Mouse (Mus musculus): ENCODE measurements around the gene Bcl2. TPM values are rescaled to one million over a fixed set of nuclear protein-coding genes. Genes with fewer than 3 reads are reported as not detected.

The Bcl2 gene
- total and polyA plus RNA-seq, 2 experiments from 2014 or later = 9.0 to 13.5 TPM

DNA sequence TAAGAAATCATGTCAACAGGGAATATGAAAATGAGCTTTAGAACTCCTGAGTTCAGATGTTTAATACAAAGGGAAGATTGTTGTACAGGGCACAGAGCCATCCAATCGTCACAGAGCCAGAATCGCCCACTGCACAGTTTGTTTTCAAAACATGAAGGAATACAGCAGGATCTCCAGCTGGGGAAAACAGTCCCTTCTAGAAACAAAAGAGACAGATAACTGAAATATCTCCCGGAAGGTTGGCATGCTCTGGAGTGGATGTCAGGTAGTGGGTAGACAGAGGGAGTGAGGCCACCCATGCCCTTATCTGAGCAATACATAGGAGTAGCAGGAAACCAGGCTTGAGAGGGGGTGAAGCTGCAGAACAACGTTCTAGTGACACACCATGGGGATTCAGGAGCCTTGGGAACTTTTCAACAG is 60.6 kb downstream of the Bcl2 start:
- TF ChIP-seq CTCF (IDR thresholded peaks at IDR 0.05) = no peak
- Histone ChIP-seq H3K27ac (ENCODE audit: low read depth, low read length) (0 out of 2 replicates have a peak overlapping the region, but pooled peaks have one; percentile 26), H3K36me3 (ENCODE audit: insufficient read depth, low read length) (no peaks in the 10 kb centered on the region), H3K4me1 (ENCODE audit: insufficient read depth, low read length) (peaks cover 6% of the 10 kb centered on the region; the same call in 1 of the 2 replicates), H3K4me2 (ENCODE audit: low read depth, low read length, poor library complexity, severe bottlenecking) (no peak overlapping the region), H3K4me3 (ENCODE audit: low read depth, low read length) (no peak overlapping the region), H3K9ac (replicated peaks; ENCODE audit: low read length, poor library complexity, severe bottlenecking) (no peak overlapping the region), H3K9me3 (ENCODE audit: low read length) (no peaks in the 10 kb centered on the region), H3K27me3 (ENCODE audit: insufficient read depth, low read length) (no peaks in the 10 kb centered on the region)
- DNase-seq (ENCODE audit: low spot score) (no peak), ATAC-seq (ENCODE audit: low FRiP score) (no peak)
- 57% methylated on average over 4 of the region's 4 CpGs for WGBS

DNA sequence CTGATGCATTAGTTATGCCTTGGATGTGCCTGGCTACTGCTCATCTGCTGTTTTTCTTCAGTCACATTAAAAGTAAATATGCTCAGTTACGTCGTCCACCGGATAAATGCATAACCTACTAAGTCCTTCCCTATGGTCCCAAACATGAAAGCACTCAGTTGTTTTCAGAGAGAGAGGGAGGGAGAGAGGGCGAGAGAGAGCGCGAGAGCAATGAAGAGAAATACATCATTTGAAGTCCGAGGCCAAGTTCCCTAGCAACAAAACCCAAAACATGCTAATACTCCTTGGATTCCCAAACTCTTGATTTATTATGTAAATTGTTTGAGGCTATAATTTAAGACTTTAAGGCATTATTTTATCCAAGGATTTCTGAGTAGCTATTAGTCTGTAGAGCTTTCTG is 62.9 kb downstream of the Bcl2 start:
- H3K27ac ChIP-seq (ENCODE audit: low read depth, low read length) = no peak overlapping the region
- no peaks in the 10 kb centered on the region for H3K27me3 ChIP-seq (ENCODE audit: insufficient read depth, low read length)
- ATAC-seq (ENCODE audit: low FRiP score) = 0 out of 2 replicates have a peak, but pooled peaks have one; percentile 23
- H3K4me3 ChIP-seq (ENCODE audit: low read depth, low read length) = no peak overlapping the region
- no peaks in the 10 kb centered on the region for H3K36me3 ChIP-seq (ENCODE audit: insufficient read depth, low read length)
- H3K9me3 ChIP-seq (ENCODE audit: low read length) = no peaks in the 10 kb centered on the region
- WGBS = 36% methylated on average over 7 of the region's 7 CpGs
- no peak overlapping the region for H3K4me2 ChIP-seq (ENCODE audit: low read depth, low read length, poor library complexity, severe bottlenecking)
- peaks cover 6% of the 10 kb centered on the region; the same call in 1 of the 2 replicates for H3K4me1 ChIP-seq (ENCODE audit: insufficient read depth, low read length)
- H3K9ac ChIP-seq (replicated peaks; ENCODE audit: low read length, poor library complexity, severe bottlenecking) = no peak overlapping the region
- no peak for TF ChIP-seq CTCF (IDR thresholded peaks at IDR 0.05)
- no peak for DNase-seq (ENCODE audit: low spot score)

GRCm38 (mm10) chr1:106650427-106650826 is 63.6 kb downstream of the Bcl2 start:
- Histone ChIP-seq H3K9me3 (ENCODE audit: low read length) (no peaks in the 10 kb centered on the region), H3K27ac (ENCODE audit: low read depth, low read length) (no peak overlapping the region), H3K4me3 (ENCODE audit: low read depth, low read length) (no peak overlapping the region), H3K36me3 (ENCODE audit: insufficient read depth, low read length) (no peaks in the 10 kb centered on the region), H3K9ac (replicated peaks; ENCODE audit: low read length, poor library complexity, severe bottlenecking) (no peak overlapping the region), H3K4me2 (ENCODE audit: low read depth, low read length, poor library complexity, severe bottlenecking) (no peak overlapping the region), H3K4me1 (ENCODE audit: insufficient read depth, low read length) (peaks cover 6% of the 10 kb centered on the region; the same call in 1 of the 2 replicates), H3K27me3 (ENCODE audit: insufficient read depth, low read length) (no peaks in the 10 kb centered on the region)
- 86% methylated on average over 4 of the region's 4 CpGs for WGBS
- ATAC-seq (ENCODE audit: low FRiP score) = no peak
- no peak for TF ChIP-seq CTCF (IDR thresholded peaks at IDR 0.05)
- DNase-seq (ENCODE audit: low spot score) = no peak

- Histone ChIP-seq H3K4me3 (ENCODE audit: low read depth, low read length) (no peak overlapping the region), H3K36me3 (ENCODE audit: insufficient read depth, low read length) (no peaks in the 10 kb centered on the region), H3K9me3 (ENCODE audit: low read length) (no peaks in the 10 kb centered on the region), H3K27me3 (ENCODE audit: insufficient read depth, low read length) (no peaks in the 10 kb centered on the region), H3K4me2 (ENCODE audit: low read depth, low read length, poor library complexity, severe bottlenecking) (no peak overlapping the region), H3K27ac (ENCODE audit: low read depth, low read length) (no peak overlapping the region), H3K4me1 (ENCODE audit: insufficient read depth, low read length) (peaks cover 6% of the 10 kb centered on the region; the same call in 1 of the 2 replicates), H3K9ac (replicated peaks; ENCODE audit: low read length, poor library complexity, severe bottlenecking) (no peak overlapping the region)
- 93% methylated on average over 3 of the region's 3 CpGs for WGBS
- DNase-seq (ENCODE audit: low spot score) (no peak), ATAC-seq (ENCODE audit: low FRiP score) (no peak)
- no peak for TF ChIP-seq CTCF (IDR thresholded peaks at IDR 0.05)
Measured at GRCm38 (mm10) chr1:106647336-106647735, 66.7 kb downstream of the Bcl2 start.

DNA sequence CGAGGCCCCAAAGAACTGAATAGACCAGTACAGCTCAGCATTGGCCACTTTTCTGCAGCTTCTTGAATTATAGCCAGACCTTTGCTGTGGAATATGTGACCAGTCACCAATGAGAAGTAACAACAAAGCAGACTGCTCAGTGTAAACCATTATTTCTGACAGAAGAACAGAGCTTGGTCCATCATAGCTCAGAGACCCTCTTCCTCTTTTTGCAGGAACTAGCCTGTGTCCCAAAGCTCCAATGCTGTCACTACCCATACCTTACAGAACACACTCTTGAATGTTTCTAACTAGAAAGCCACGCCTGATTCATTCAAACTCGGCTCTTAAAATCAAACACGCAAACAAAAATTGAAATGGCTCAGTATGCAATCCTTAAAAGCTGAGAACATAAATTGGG is 69.5 kb downstream of the Bcl2 start:
- ATAC-seq (ENCODE audit: low FRiP score) = no peak

DNA sequence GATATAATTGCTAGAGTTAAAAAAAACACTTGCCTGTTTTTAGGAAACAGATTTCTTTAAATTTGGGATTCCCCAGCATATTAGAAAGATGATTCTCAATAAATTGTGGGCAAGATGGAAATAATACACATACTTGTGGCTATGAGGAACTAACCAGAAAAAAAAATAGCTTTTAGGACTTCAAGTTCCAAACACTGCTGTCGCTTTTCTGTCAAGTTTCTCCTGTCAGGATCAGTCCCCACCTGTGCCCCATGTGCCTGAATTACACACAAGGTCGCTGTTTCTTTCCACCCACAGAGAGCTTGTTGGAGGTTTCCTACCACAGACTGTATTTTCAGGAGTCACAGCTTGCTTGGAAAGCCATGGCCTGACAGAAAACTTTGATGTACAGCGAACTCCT is 70.5 kb downstream of the Bcl2 start:
- Histone ChIP-seq H3K4me2 (ENCODE audit: low read depth, low read length, poor library complexity, severe bottlenecking) (no peak overlapping the region), H3K27ac (ENCODE audit: low read depth, low read length) (no peak overlapping the region), H3K4me3 (ENCODE audit: low read depth, low read length) (no peak overlapping the region), H3K36me3 (ENCODE audit: insufficient read depth, low read length) (no peaks in the 10 kb centered on the region), H3K27me3 (ENCODE audit: insufficient read depth, low read length) (no peaks in the 10 kb centered on the region), H3K4me1 (ENCODE audit: insufficient read depth, low read length) (no peaks in the 10 kb centered on the region), H3K9me3 (ENCODE audit: low read length) (no peaks in the 10 kb centered on the region), H3K9ac (replicated peaks; ENCODE audit: low read length, poor library complexity, severe bottlenecking) (no peak overlapping the region)
- TF ChIP-seq CTCF (IDR thresholded peaks at IDR 0.05) = no peak
- ATAC-seq (ENCODE audit: low FRiP score) (no peak), DNase-seq (ENCODE audit: low spot score) (no peak)
- WGBS = 78% methylated on average over 3 of the region's 3 CpGs

More for the DNA sequence above, 69.5 kb downstream of the Bcl2 start:
- 90% methylated on average over 4 of the region's 4 CpGs for WGBS
- Histone ChIP-seq H3K36me3 (ENCODE audit: insufficient read depth, low read length) (no peaks in the 10 kb centered on the region), H3K4me2 (ENCODE audit: low read depth, low read length, poor library complexity, severe bottlenecking) (no peak overlapping the region), H3K4me3 (ENCODE audit: low read depth, low read length) (no peak overlapping the region), H3K27ac (ENCODE audit: low read depth, low read length) (no peak overlapping the region), H3K27me3 (ENCODE audit: insufficient read depth, low read length) (no peaks in the 10 kb centered on the region), H3K9me3 (ENCODE audit: low read length) (no peaks in the 10 kb centered on the region), H3K9ac (replicated peaks; ENCODE audit: low read length, poor library complexity, severe bottlenecking) (no peak overlapping the region), H3K4me1 (ENCODE audit: insufficient read depth, low read length) (no peaks in the 10 kb centered on the region)
- no peak for DNase-seq (ENCODE audit: low spot score)
- TF ChIP-seq CTCF (IDR thresholded peaks at IDR 0.05) = no peak

Data from midbrain, postnatal 0 days (tissue).